Mouse (Mus musculus): ENCODE data around the gene Tcaf2. TPM values are rescaled to one million over a fixed set of nuclear protein-coding genes. Genes with fewer than 3 reads are reported as not detected.

The Tcaf2 gene
- 2.0 and 3.3 TPM in 2 replicates for polyA plus RNA-seq (2012; rRNA removed; ENCODE audit: low replicate concordance)

DNA sequence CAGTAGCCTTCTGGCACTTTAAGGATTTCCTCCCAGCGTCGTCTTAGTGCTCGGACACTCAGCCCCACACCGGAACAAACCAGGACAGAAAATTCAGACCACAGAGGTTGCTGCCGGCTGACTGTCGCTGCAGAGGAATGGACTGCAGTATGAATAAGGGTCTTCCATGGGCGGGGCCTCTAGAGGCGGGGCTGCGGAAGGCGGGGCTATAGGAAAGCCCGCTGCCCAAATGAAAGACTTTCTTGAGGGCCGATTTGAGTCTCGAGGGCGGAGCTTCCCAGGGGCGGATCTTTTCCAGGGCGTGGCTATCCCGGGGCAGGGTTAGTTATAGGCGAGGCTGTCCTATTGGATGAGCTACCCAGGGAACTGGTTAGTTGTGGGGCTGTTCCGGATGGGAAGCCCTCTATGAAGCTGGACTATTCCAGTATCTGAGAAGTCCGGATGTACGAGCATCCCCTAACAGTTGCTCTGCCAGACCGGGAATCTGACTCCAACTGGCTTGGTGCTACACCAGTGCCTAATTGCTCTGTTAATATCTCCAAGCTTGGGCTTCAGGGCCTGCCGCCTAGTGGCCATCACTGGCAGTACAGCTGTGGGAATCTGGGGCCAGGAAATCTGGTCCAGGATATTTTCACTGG is at the start of gene Tcaf2:
TSS of gene Tcaf2 (minus strand) at position 343 of the 638 bp plus-strand sequence.

DNA sequence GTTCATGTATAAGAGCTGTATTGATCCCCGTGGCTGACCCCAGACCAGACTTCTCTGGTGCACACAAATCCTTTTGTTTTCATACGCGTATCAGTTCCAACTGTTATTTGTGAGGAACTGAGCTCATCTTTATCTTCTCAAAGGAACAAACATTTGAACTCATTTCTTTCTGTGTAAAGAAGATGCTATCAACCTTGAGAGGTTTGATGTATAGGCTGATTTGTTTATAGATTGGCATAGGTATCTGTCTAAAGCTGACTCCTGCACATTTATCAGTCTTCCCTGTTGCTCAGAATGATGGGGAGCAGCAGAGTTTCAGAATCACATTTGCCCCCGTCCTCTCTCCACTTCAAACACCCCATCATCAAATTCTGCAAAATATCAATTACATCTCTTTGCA is 47.5 kb downstream of the Tcaf2 start, which contains the start of gene Tcaf3:
TSS of gene Tcaf3 (minus strand) at position 101 of the 400 bp plus-strand sequence.

Other genes starting within 250 kb of the Tcaf2 start
- not detected in 2 replicates for gene Tas2r143, start 245.0 kb downstream of the Tcaf2 start, polyA plus RNA-seq (2012; rRNA removed; ENCODE audit: low replicate concordance)
- not detected in 2 replicates for gene Tas2r135, start 239.8 kb downstream of the Tcaf2 start, polyA plus RNA-seq (2012; rRNA removed; ENCODE audit: low replicate concordance)
- not detected in 2 replicates for gene Tas2r126, start 210.7 kb downstream of the Tcaf2 start, polyA plus RNA-seq (2012; rRNA removed; ENCODE audit: low replicate concordance)
- gene Olfr458, start 180.1 kb downstream of the Tcaf2 start, polyA plus RNA-seq (2012; rRNA removed; ENCODE audit: low replicate concordance) = not detected in 2 replicates
- gene Olfr457, start 168.9 kb downstream of the Tcaf2 start, polyA plus RNA-seq (2012; rRNA removed; ENCODE audit: low replicate concordance) = not detected in 2 replicates
- gene Olfr456, start 158.0 kb downstream of the Tcaf2 start, polyA plus RNA-seq (2012; rRNA removed; ENCODE audit: low replicate concordance) = not detected in 2 replicates
- gene Olfr455, start 97.7 kb downstream of the Tcaf2 start, polyA plus RNA-seq (2012; rRNA removed; ENCODE audit: low replicate concordance) = not detected in 2 replicates
- not detected in 2 replicates for gene Tcaf3, start 47.6 kb downstream of the Tcaf2 start, polyA plus RNA-seq (2012; rRNA removed; ENCODE audit: low replicate concordance)
- 1.9 and 3.2 TPM in 2 replicates for gene Tcaf1, start 64.8 kb upstream of the Tcaf2 start, polyA plus RNA-seq (2012; rRNA removed; ENCODE audit: low replicate concordance)
- gene Olfr453, start 94.1 kb upstream of the Tcaf2 start, polyA plus RNA-seq (2012; rRNA removed; ENCODE audit: low replicate concordance) = not detected in 2 replicates
- not detected in 2 replicates for gene Olfr38, start 111.2 kb upstream of the Tcaf2 start, polyA plus RNA-seq (2012; rRNA removed; ENCODE audit: low replicate concordance)
- not detected in 2 replicates for gene Olfr452, start 139.8 kb upstream of the Tcaf2 start, polyA plus RNA-seq (2012; rRNA removed; ENCODE audit: low replicate concordance)
- not detected in 2 replicates for gene Olfr450, start 166.7 kb upstream of the Tcaf2 start, polyA plus RNA-seq (2012; rRNA removed; ENCODE audit: low replicate concordance)
- gene Olfr449, start 189.1 kb upstream of the Tcaf2 start, polyA plus RNA-seq (2012; rRNA removed; ENCODE audit: low replicate concordance) = not detected in 2 replicates
- gene Olfr448, start 245.2 kb upstream of the Tcaf2 start, polyA plus RNA-seq (2012; rRNA removed; ENCODE audit: low replicate concordance) = not detected in 2 replicates

All from duodenum, adult 2 months (tissue).